Mouse (Mus musculus): ENCODE measurements around the gene Slc4a8. TPM values are rescaled to one million over a fixed set of nuclear protein-coding genes. Genes with fewer than 3 reads are reported as not detected.

The Slc4a8 gene
- total RNA-seq, 1 experiment: 25.6 TPM

DNA sequence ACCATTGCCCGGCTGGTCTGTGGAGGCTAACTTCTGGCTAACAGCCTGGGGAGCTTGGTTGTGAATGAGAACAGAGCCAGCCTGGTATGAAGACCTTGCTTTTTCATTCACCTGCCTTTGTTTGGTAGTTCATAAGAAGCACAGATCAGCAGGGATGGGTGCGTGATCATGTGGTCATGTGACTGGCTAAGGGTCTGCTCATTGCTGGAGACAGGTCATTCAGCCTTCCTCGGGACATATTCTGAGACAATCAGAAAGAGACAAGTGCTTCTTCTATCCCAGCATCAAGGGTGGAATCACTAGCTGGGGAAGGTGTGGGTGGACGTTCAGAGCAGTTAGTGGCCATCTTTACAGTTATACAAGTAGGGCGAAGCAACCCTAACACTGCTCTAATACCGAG is 22.1 kb upstream of the Slc4a8 start:
- Histone ChIP-seq H3K9ac (ENCODE audit: insufficient read depth, low read depth, low read length, poor library complexity, severe bottlenecking) (no peak overlapping the region), H3K4me3 (ENCODE audit: insufficient read depth in 1 of 2, low read depth in 1 of 2, low read length in 2 of 2, poor library complexity in 1 of 2, severe bottlenecking in 1 of 2) (no peak overlapping the region), H3K27ac (ENCODE audit: insufficient read depth, low read depth, low read length, poor library complexity, severe bottlenecking) (no peak overlapping the region), H3K36me3 (ENCODE audit: control insufficient read depth, insufficient read depth, low read length, poor library complexity, severe bottlenecking) (no peaks in the 10 kb centered on the region), H3K4me1 (ENCODE audit: control insufficient read depth in 2 of 2, insufficient read depth in 2 of 2, low read length in 2 of 2, poor library complexity in 1 of 2) (no peaks in the 10 kb centered on the region; a peak in 1 of 4 replicates), H3K9me3 (ENCODE audit: control insufficient read depth, insufficient read depth, low read depth, low read length) (no peaks in the 10 kb centered on the region)
- TF ChIP-seq ZC3H11A (IDR thresholded peaks at IDR 0.05; ENCODE audit: borderline replicate concordance, low read depth, low read length): no peak
- no peak for TF ChIP-seq HCFC1 (IDR thresholded peaks at IDR 0.05; ENCODE audit: borderline replicate concordance, insufficient read depth, low read length)
- no peak for TF ChIP-seq MAFK (IDR thresholded peaks at IDR 0.05; ENCODE audit: insufficient read depth, low read depth, low read length)
- no peak for TF ChIP-seq ZNF384 (IDR thresholded peaks at IDR 0.05; ENCODE audit: low read depth, low read length)
- no peak for TF ChIP-seq CHD2 (IDR thresholded peaks at IDR 0.05; ENCODE audit: low read depth, low read length)
- DNase-seq (ENCODE audit: low read depth, low spot score): no peak
- in situ Hi-C loops (cut with MboI; ENCODE audit: low sequenced_read_pairs in 2 of 2, unreplicated experiment in 2 of 2): no loop called here

DNA sequence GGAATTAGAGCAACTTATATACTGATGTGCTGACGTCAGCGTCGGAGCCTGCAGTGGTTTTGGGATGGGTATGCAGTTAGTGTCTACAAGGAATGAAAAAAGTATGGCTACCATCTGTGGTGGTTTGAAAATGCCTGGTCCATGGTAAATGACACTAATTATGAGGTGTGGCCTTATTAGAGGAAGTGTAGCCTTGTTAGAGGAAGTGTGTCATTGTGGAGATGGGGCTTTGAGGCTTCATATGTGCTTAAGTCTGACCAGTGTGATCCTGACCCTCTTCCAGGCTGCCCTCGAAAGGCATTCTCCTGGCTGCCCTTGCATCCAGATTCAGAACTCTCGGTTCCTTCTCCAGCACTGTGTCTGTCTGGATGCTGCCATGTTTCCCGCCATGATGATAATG is 18.3 kb upstream of the Slc4a8 start:
- peaks cover 0 to 5% of the 10 kb centered on the region in 2 experiments; a peak in 3 of 4 replicates for H3K4me1 ChIP-seq (ENCODE audit: control insufficient read depth in 2 of 2, insufficient read depth in 2 of 2, low read length in 2 of 2, poor library complexity in 1 of 2)
- in situ Hi-C loops (cut with MboI; ENCODE audit: low sequenced_read_pairs in 2 of 2, unreplicated experiment in 2 of 2): no loop called here
- DNase-seq (ENCODE audit: low read depth, low spot score): no peak
- H3K4me3 ChIP-seq (ENCODE audit: insufficient read depth in 1 of 2, low read depth in 1 of 2, low read length in 2 of 2, poor library complexity in 1 of 2, severe bottlenecking in 1 of 2): no peak overlapping the region
- TF ChIP-seq MAFK (IDR thresholded peaks at IDR 0.05; ENCODE audit: insufficient read depth, low read depth, low read length) (no peak), ZC3H11A (IDR thresholded peaks at IDR 0.05; ENCODE audit: borderline replicate concordance, low read depth, low read length) (no peak), CHD2 (IDR thresholded peaks at IDR 0.05; ENCODE audit: low read depth, low read length) (no peak), ZNF384 (IDR thresholded peaks at IDR 0.05; ENCODE audit: low read depth, low read length) (no peak), HCFC1 (IDR thresholded peaks at IDR 0.05; ENCODE audit: borderline replicate concordance, insufficient read depth, low read length) (no peak)
- H3K36me3 ChIP-seq (ENCODE audit: control insufficient read depth, insufficient read depth, low read length, poor library complexity, severe bottlenecking): no peaks in the 10 kb centered on the region
- H3K9ac ChIP-seq (ENCODE audit: insufficient read depth, low read depth, low read length, poor library complexity, severe bottlenecking): no peak overlapping the region
- no peak overlapping the region for H3K27ac ChIP-seq (ENCODE audit: insufficient read depth, low read depth, low read length, poor library complexity, severe bottlenecking)
- no peaks in the 10 kb centered on the region for H3K9me3 ChIP-seq (ENCODE audit: control insufficient read depth, insufficient read depth, low read depth, low read length)

DNA sequence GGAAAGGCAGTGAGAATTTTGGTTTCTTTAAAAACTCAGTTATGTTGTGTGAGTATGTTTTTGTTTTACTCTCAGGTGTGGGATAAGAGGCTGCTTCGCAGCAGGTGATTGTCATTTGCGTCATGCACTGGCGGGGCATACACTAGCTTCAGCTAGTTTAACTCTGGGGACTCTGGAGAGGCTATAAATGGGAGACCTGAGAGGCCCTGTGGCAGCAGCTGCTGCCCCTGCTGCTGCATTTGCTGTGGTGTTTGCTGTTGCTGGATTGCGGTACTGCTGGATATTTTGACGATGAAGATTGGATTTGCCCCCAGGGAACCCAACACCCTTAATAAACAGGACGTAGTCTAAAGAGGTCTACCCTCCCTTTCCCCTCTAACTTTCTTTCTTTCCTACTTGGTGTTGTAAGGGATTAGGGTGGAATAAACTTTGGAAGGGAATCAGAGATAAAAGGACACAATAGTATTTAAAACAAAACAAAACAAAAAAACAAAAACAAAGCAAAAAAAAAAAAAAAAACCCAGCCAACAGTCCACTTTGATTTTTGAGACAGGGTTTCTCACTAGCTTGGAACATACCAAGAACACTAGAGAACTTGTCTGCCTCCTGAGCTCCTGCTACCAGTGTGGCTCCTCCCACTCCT is 14.9 kb upstream of the Slc4a8 start:
- no peak overlapping the region for H3K4me3 ChIP-seq (ENCODE audit: insufficient read depth in 1 of 2, low read depth in 1 of 2, low read length in 2 of 2, poor library complexity in 1 of 2, severe bottlenecking in 1 of 2)
- H3K9me3 ChIP-seq (ENCODE audit: control insufficient read depth, insufficient read depth, low read depth, low read length): no peaks in the 10 kb centered on the region
- H3K27ac ChIP-seq (ENCODE audit: insufficient read depth, low read depth, low read length, poor library complexity, severe bottlenecking): no peak overlapping the region
- DNase-seq (ENCODE audit: low read depth, low spot score): no peak
- H3K36me3 ChIP-seq (ENCODE audit: control insufficient read depth, insufficient read depth, low read length, poor library complexity, severe bottlenecking): no peaks in the 10 kb centered on the region
- H3K9ac ChIP-seq (ENCODE audit: insufficient read depth, low read depth, low read length, poor library complexity, severe bottlenecking): no peak overlapping the region
- in situ Hi-C loops (cut with MboI; ENCODE audit: low sequenced_read_pairs in 2 of 2, unreplicated experiment in 2 of 2): no loop called here
- TF ChIP-seq HCFC1 (IDR thresholded peaks at IDR 0.05; ENCODE audit: borderline replicate concordance, insufficient read depth, low read length) (no peak), MAFK (IDR thresholded peaks at IDR 0.05; ENCODE audit: insufficient read depth, low read depth, low read length) (no peak), ZNF384 (IDR thresholded peaks at IDR 0.05; ENCODE audit: low read depth, low read length) (peak; percentile 61), CHD2 (IDR thresholded peaks at IDR 0.05; ENCODE audit: low read depth, low read length) (no peak), ZC3H11A (IDR thresholded peaks at IDR 0.05; ENCODE audit: borderline replicate concordance, low read depth, low read length) (no peak)
- peaks cover 5% of the 10 kb centered on the region in 2 experiments for H3K4me1 ChIP-seq (ENCODE audit: control insufficient read depth in 2 of 2, insufficient read depth in 2 of 2, low read length in 2 of 2, poor library complexity in 1 of 2)

DNA sequence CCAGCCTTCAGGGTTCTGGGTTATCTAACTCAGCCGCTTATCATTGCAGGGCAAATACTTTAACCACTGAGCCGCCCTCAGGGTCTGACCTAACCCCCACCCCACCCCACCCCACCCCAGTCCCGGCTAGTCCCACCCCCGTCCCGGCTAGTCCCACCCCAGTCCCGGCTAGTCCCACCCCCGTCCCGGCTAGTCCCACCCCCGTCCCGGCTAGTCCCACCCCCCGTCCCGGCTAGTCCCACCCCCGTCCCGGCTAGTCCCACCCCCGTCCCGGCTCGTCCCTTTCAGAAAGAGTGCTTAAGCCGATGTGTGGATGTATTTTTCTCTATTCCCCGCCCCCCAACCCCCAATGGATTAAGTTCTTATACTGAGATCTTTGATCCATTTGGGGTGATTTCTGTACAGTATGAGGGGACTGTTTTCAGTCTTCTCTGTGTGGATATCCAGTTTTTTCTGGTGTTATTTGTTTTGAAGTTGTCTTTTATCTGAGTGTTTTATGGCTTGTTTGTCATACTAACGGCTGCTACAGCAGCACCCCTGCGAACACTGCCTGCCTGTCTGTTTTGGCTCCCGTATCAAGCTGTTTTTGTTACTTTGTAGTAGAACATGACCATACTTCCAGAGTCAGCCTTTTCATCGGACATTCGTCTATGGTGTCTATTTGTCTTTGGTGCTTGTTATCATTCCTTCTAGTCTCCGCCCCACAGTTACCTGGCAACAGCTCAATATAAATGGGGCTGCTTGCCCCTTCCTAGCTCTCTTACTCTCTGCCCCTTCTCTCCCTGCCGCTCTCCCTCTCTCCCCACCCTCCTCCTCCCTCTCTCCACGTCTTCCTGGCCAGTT is 14.2 kb upstream of the Slc4a8 start:
- Histone ChIP-seq H3K9ac (ENCODE audit: insufficient read depth, low read depth, low read length, poor library complexity, severe bottlenecking) (no peak overlapping the region), H3K27ac (ENCODE audit: insufficient read depth, low read depth, low read length, poor library complexity, severe bottlenecking) (no peak overlapping the region), H3K4me1 (ENCODE audit: control insufficient read depth in 2 of 2, insufficient read depth in 2 of 2, low read length in 2 of 2, poor library complexity in 1 of 2) (peaks cover 5% of the 10 kb centered on the region in 2 experiments), H3K36me3 (ENCODE audit: control insufficient read depth, insufficient read depth, low read length, poor library complexity, severe bottlenecking) (no peaks in the 10 kb centered on the region), H3K4me3 (ENCODE audit: insufficient read depth in 1 of 2, low read depth in 1 of 2, low read length in 2 of 2, poor library complexity in 1 of 2, severe bottlenecking in 1 of 2) (peak overlapping the region in 1 of 2 experiments; percentile 29; a peak in 2 of 4 replicates), H3K9me3 (ENCODE audit: control insufficient read depth, insufficient read depth, low read depth, low read length) (no peaks in the 10 kb centered on the region)
- no peak for DNase-seq (ENCODE audit: low read depth, low spot score)
- in situ Hi-C loops (cut with MboI; ENCODE audit: low sequenced_read_pairs in 2 of 2, unreplicated experiment in 2 of 2): no loop called here
- TF ChIP-seq ZC3H11A (IDR thresholded peaks at IDR 0.05; ENCODE audit: borderline replicate concordance, low read depth, low read length): no peak
- TF ChIP-seq MAFK (IDR thresholded peaks at IDR 0.05; ENCODE audit: insufficient read depth, low read depth, low read length): no peak
- no peak for TF ChIP-seq ZNF384 (IDR thresholded peaks at IDR 0.05; ENCODE audit: low read depth, low read length)
- TF ChIP-seq CHD2 (IDR thresholded peaks at IDR 0.05; ENCODE audit: low read depth, low read length): no peak
- TF ChIP-seq HCFC1 (IDR thresholded peaks at IDR 0.05; ENCODE audit: borderline replicate concordance, insufficient read depth, low read length): no peak

Data from ES-E14 (cell line).